Mouse (Mus musculus): ENCODE measurements around the gene Cttn.

- TF ChIP-seq CTCF (IDR thresholded peaks at IDR 0.05; ENCODE audit: low read depth) (no peak), EP300 (IDR thresholded peaks at IDR 0.05; ENCODE audit: low read depth) (no peak)
Measured at GRCm38 (mm10) chr7:144509090-144509489, 38.3 kb upstream of the Cttn start.

All from liver, embryonic 14.5 days (tissue).